Mouse (Mus musculus) myocyte (in vitro differentiated cells): ENCODE data around the gene Ctnnbl1. TPM values are rescaled to one million over a fixed set of nuclear protein-coding genes. Genes with fewer than 3 reads are reported as not detected.

ENCODE experiments used
- H3K27me3 ChIP-seq: one replicate; pipeline ENCODE4 v1.6.1; 2011; ENCODE audit not compliant: control insufficient read depth, insufficient read depth, insufficient read length
- H3K36me3 ChIP-seq: one replicate; pipeline ENCODE4 v1.6.1; 2011; ENCODE audit not compliant: control insufficient read depth, insufficient read depth
- H3K4me2 ChIP-seq: one replicate; pipeline ENCODE4 v1.6.1; 2011; ENCODE audit warnings: low read depth, control low read depth
- H3K4me3 ChIP-seq: one replicate; pipeline ENCODE4 v1.5.1; 2011; ENCODE audit warnings: mild to moderate bottlenecking, control low read depth, moderate library complexity
- H3K79me2 ChIP-seq: one replicate; pipeline ENCODE4 v1.6.1; 2011; ENCODE audit not compliant: control insufficient read depth, insufficient read depth
- H3ac ChIP-seq: one replicate; pipeline ENCODE4 v1.6.1; 2011; ENCODE audit not compliant: control insufficient read depth, insufficient read length
- CEBPB ChIP-seq: IDR thresholded peaks from 2 replicates; pipeline ENCODE4 v1.6.1; 2011; ENCODE audit warnings: mild to moderate bottlenecking, moderate library complexity; ENCODE audit not compliant: poor library complexity, insufficient read depth, severe bottlenecking
- E2F4 ChIP-seq: IDR thresholded peaks from one replicate; pipeline ENCODE4 v1.6.1; 2011; ENCODE audit warnings: mild to moderate bottlenecking, control low read depth, moderate library complexity; ENCODE audit not compliant: insufficient read depth
- MAX ChIP-seq: IDR thresholded peaks from one replicate; pipeline ENCODE4 v1.6.1; 2011; ENCODE audit warnings: low read depth, mild to moderate bottlenecking, control low read depth
- MYOD1 ChIP-seq, 3 experiments: IDR thresholded peaks; one replicate each; pipeline ENCODE4 v1.6.1; 2011; ENCODE audit warnings: control low read depth in 2 of 3, low read depth in 2 of 3, mild to moderate bottlenecking in 2 of 3, moderate library complexity in 1 of 3; ENCODE audit not compliant: insufficient read length in 2 of 3, control insufficient read depth in 1 of 3
- MYOG ChIP-seq, 3 experiments: IDR thresholded peaks; one replicate each; pipeline ENCODE4 v1.6.1; 2011; ENCODE audit warnings: control low read depth in 2 of 3, low read depth in 2 of 3, mild to moderate bottlenecking in 2 of 3; ENCODE audit not compliant: insufficient read length in 2 of 3, control insufficient read depth in 1 of 3, insufficient read depth in 1 of 3
- POLR2A ChIP-seq: IDR thresholded peaks from one replicate; pipeline ENCODE4 v1.6.1; 2011; ENCODE audit warnings: low read depth, mild to moderate bottlenecking, control low read depth, moderate library complexity; ENCODE audit not compliant: insufficient read length
- POLR2AphosphoS2 ChIP-seq: IDR thresholded peaks from one replicate; pipeline ENCODE4 v1.6.1; 2011; ENCODE audit warnings: low read depth, control low read depth; ENCODE audit not compliant: insufficient read length
- REST ChIP-seq: IDR thresholded peaks from one replicate; pipeline ENCODE4 v1.6.1; 2011; ENCODE audit warnings: mild to moderate bottlenecking, control low read depth, moderate library complexity; ENCODE audit not compliant: insufficient read depth, insufficient read length
- SRF ChIP-seq: IDR thresholded peaks from one replicate; pipeline ENCODE4 v1.6.1; 2011; ENCODE audit warnings: low read depth; ENCODE audit not compliant: control insufficient read depth, insufficient read length
- TCF12 ChIP-seq: IDR thresholded peaks from one replicate; pipeline ENCODE4 v1.6.1; 2011; ENCODE audit warnings: mild to moderate bottlenecking, control low read depth; ENCODE audit not compliant: poor library complexity, insufficient read depth, severe bottlenecking
- TCF3 ChIP-seq: IDR thresholded peaks from one replicate; pipeline ENCODE4 v1.6.1; 2011; ENCODE audit warnings: low read depth, control low read depth; ENCODE audit not compliant: insufficient read length
- USF1 ChIP-seq: IDR thresholded peaks from one replicate; pipeline ENCODE4 v1.6.1; 2011; ENCODE audit warnings: low read depth, mild to moderate bottlenecking, control low read depth, moderate library complexity
- polyA plus RNA-seq: library from polyadenylated mRNA; unstranded; fragments of >200 nt; fragmentation: generic; extraction: Trizol; gene quantifications from one replicate; pipeline ENCODE4 v1.2.1, GENCODE M21; 2012; ENCODE audit warnings: missing spikeins

Ctnnbl1 gene
- polyA plus RNA-seq, 1 experiment, result 35.0 TPM

DNA sequence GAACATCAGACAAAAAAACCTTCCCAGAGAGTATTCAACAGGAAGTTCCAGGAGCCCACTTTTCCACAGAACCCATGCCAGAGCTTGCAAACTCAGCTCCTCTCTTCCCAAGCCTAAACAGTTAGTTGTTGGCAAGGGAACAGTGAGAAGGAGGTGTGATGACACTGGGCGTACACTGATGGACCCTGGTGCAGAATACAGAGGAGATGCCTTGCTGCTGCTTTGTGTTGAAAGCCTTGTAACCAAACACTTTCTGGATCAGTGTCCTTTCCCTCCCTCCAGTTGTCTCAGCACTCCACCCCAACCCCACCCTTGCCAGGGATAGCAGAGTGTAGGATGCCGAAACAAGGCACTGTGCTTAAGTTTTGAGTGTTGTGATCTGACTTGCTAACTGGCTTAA lies 107.5 kb downstream of the Ctnnbl1 start:
- H3K27me3 ChIP-seq, result no peaks in the 10 kb centered on the region
- H3K79me2 ChIP-seq, result no peaks in the 10 kb centered on the region
- peak overlapping the region; percentile 32 for H3K4me2 ChIP-seq
- H3ac ChIP-seq, result no peak overlapping the region
- no peak overlapping the region for H3K4me3 ChIP-seq
- TF ChIP-seq MYOD1 (IDR thresholded peaks at IDR 0.05; ENCODE audit: control insufficient read depth in 1 of 3, insufficient read length in 2 of 3, low read depth in 2 of 3), result peak in 1 of 3 experiments; percentile 6
- TF ChIP-seq MAX, result no peak
- H3K36me3 ChIP-seq, result no peaks in the 10 kb centered on the region

DNA sequence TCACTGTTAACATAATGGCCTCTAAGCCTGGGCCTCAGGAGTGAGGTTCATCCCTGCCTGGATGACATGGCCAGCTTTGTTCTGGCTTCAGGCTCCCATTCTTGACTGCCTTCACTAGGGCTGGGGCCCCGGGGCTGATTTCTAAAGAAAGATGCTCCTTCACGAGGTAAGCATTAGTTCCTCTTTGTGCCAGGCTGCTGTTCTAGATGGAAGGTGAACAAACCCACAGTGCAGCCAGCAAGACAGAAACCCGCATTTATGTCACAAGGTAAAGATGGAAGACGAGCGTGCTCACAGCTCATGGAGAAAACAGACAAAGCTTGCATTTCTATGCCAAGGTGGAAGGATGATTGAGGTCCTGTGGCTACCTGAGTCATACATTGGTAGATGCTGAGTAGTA lies 108.6 kb downstream of the Ctnnbl1 start:
- TF ChIP-seq CEBPB (no peak), REST (no peak), TCF12 (no peak)
- H3K4me2 ChIP-seq, result no peak overlapping the region
- no peaks in the 10 kb centered on the region for H3K36me3 ChIP-seq
- no peaks in the 10 kb centered on the region for H3K79me2 ChIP-seq
- H3ac ChIP-seq, result no peak overlapping the region
- H3K4me3 ChIP-seq, result no peak overlapping the region
- no peaks in the 10 kb centered on the region for H3K27me3 ChIP-seq

DNA sequence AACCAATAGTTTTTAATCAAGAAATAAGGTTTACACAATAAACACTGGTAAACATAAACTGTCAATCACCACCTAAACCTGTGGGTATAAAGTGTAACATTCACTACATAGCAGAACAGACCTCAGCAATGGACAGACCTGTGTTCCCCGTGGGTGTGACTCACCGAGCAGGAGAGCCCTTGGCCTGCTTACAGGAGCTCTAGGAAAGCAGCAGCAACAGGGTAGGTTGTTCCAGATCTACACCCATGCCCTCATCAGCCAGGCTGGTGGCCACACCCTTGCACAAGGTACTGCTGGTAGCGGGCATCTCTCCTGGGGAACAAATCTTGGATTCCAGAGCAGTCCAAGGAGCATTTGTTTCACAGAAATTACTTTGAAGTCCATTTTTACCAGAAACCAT lies 115.9 kb downstream of the Ctnnbl1 start:
- no peak overlapping the region for H3ac ChIP-seq
- H3K4me2 ChIP-seq, result no peak overlapping the region
- H3K4me3 ChIP-seq, result no peak overlapping the region
- TF ChIP-seq E2F4 (no peak), TCF3 (no peak), USF1 (no peak), MYOG (IDR thresholded peaks at IDR 0.05; ENCODE audit: control insufficient read depth in 1 of 3, insufficient read depth in 1 of 3, insufficient read length in 2 of 3, low read depth in 2 of 3) (no peak), SRF (no peak)
- H3K36me3 ChIP-seq, result no peaks in the 10 kb centered on the region
- no peaks in the 10 kb centered on the region for H3K27me3 ChIP-seq
- no peaks in the 10 kb centered on the region for H3K79me2 ChIP-seq

DNA sequence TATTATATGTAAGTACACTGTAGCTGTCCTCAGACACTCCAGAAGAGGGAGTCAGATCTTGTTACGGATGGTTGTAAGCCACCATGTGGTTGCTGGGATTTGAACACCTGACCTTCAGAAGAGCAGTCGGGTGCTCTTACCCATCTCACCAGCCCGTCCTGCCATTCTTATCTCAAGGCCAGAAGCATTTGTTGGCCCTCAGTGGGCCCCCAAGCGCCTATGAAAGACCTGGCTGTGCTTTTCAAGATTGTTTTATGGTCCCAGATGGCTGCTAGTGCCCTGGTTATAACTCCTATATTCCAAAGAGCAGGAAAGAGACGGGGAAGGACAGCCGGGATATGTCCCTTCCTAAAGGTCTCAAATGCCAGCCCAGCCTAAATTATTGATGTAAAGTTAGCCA lies 118.6 kb downstream of the Ctnnbl1 start:
- H3K36me3 ChIP-seq, result no peaks in the 10 kb centered on the region
- no peaks in the 10 kb centered on the region for H3K27me3 ChIP-seq
- H3K4me3 ChIP-seq, result no peak overlapping the region
- no peak overlapping the region for H3K4me2 ChIP-seq
- TF ChIP-seq POLR2AphosphoS2 (no peak), TCF12 (no peak), USF1 (no peak)
- no peak overlapping the region for H3ac ChIP-seq
- no peaks in the 10 kb centered on the region for H3K79me2 ChIP-seq

DNA sequence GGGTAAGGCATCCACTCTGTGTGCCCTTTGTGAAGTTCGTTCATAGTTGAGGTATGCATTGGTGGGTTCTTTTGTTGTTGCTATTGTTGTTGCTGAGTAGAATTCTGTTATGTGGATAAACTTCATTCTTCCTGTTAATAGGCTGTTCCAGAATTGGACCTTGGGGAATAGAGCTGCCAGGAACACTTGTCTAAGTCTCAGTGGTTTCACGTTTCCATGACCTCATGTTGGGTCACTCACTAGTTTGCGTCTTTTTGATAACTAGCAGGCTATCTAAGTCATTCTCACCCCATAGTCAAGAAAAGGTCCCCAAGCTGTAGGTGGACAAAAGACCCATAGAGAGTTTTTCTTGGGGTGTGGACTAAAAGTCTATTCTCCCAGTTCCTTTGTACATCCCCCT lies 120.3 kb downstream of the Ctnnbl1 start:
- Histone ChIP-seq H3K27me3 (no peaks in the 10 kb centered on the region), H3K4me2 (no peak overlapping the region), H3ac (no peak overlapping the region), H3K4me3 (no peak overlapping the region), H3K79me2 (no peaks in the 10 kb centered on the region), H3K36me3 (no peaks in the 10 kb centered on the region)
- TF ChIP-seq MYOD1 (IDR thresholded peaks at IDR 0.05; ENCODE audit: control insufficient read depth in 1 of 3, insufficient read length in 2 of 3, low read depth in 2 of 3) (no peak), SRF (no peak)

DNA sequence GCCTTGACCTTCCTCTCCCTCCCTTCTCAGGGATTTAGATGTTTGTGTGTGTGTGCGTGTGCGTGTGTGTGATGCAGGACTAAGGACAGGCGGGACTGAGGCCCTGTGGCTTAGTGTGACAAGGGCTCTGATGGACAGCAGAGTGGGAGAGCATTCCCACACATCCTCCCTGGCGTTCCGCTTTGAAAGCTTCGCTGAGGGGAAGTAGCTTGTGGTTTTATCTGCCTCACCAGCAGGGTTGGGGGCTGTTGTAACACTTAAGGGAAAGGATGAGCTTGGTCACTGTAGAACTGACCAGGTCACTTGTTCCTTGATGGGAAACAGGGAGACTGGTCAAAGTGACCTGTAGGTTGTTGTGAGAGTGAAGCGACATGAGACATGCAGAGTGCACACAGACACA lies 121.1 kb downstream of the Ctnnbl1 start:
- TF ChIP-seq POLR2AphosphoS2 (no peak), POLR2A (no peak), USF1 (no peak), CEBPB (no peak), MAX (no peak), REST (no peak), SRF (no peak), TCF12 (no peak), TCF3 (no peak), MYOG (IDR thresholded peaks at IDR 0.05; ENCODE audit: control insufficient read depth in 1 of 3, insufficient read depth in 1 of 3, insufficient read length in 2 of 3, low read depth in 2 of 3) (no peak), E2F4 (no peak), MYOD1 (IDR thresholded peaks at IDR 0.05; ENCODE audit: control insufficient read depth in 1 of 3, insufficient read length in 2 of 3, low read depth in 2 of 3) (no peak)

More for the DNA sequence above, 121.1 kb downstream of the Ctnnbl1 start:
- Histone ChIP-seq H3K4me2 (no peak overlapping the region), H3K27me3 (no peaks in the 10 kb centered on the region), H3K36me3 (no peaks in the 10 kb centered on the region), H3K79me2 (no peaks in the 10 kb centered on the region), H3K4me3 (no peak overlapping the region), H3ac (no peak overlapping the region)
